Mouse (Mus musculus) hindbrain, embryonic 14.5 days (tissue): ENCODE results near the gene 1700007K13Rik. TPM values are rescaled to one million over a fixed set of nuclear protein-coding genes. Genes with fewer than 3 reads are reported as not detected.
"Not testable (repeated sequence)": the region's sequence is repeated elsewhere in the genome, so short reads cannot be mapped to it uniquely, and the experiment has no call there.

ENCODE experiments used
- ATAC-seq: fragments of 200-750 bp; cut with Nextera tagmentation; 2 replicates; pipeline ENCODE4 v1.8.0; 2017; ENCODE audit warnings: moderate number of reproducible peaks, mild to moderate bottlenecking, moderate TSS enrichment, moderate library complexity; ENCODE audit not compliant: low FRiP score
- DNase-seq: peaks from one replicate; pipeline ENCODE4 v3.0.0-alpha.2; 2015; ENCODE audit warnings: low spot score
- H3K27ac ChIP-seq: fragments of 300-500 bp; sonication (generic); 2 replicates; pipeline ENCODE4 v1.5.1; 2014; ENCODE audit warnings: mild to moderate bottlenecking, moderate library complexity
- H3K27me3 ChIP-seq: fragments of 300-500 bp; sonication (generic); 2 replicates; pipeline ENCODE4 v1.6.1; 2014; ENCODE audit warnings: mild to moderate bottlenecking, low read length, mixed read lengths; ENCODE audit not compliant: control insufficient read depth, insufficient read depth
- H3K36me3 ChIP-seq: fragments of 300-500 bp; sonication (generic); replicated peaks from 2 replicates; pipeline ENCODE4 v1.6.1; 2014; ENCODE audit not compliant: control insufficient read depth, insufficient read depth
- H3K4me1 ChIP-seq: fragments of 300-500 bp; sonication (generic); replicated peaks from 2 replicates; pipeline ENCODE4 v1.6.1; 2014; ENCODE audit warnings: antibody characterized with exemption, low read length, mixed read lengths; ENCODE audit not compliant: control insufficient read depth, insufficient read depth
- H3K4me2 ChIP-seq: fragments of 300-500 bp; sonication (generic); replicated peaks from 2 replicates; pipeline ENCODE4 v1.6.1; 2014; ENCODE audit warnings: mild to moderate bottlenecking, moderate library complexity
- H3K4me3 ChIP-seq: fragments of 300-500 bp; sonication (generic); replicated peaks from 2 replicates; pipeline ENCODE4 v1.5.1; 2014; ENCODE audit warnings: mild to moderate bottlenecking, low read length
- H3K9ac ChIP-seq: fragments of 300-500 bp; sonication (generic); 2 replicates; pipeline ENCODE4 v1.6.1; 2014
- H3K9me3 ChIP-seq: fragments of 300-500 bp; sonication (generic); 2 replicates; pipeline ENCODE4 v1.6.1; 2016; ENCODE audit warnings: low read length; ENCODE audit not compliant: control insufficient read depth
- WGBS: fragments of 180-500 bp; shearing (Covaris S2); extraction: QIAGEN DNeasy Blood & Tissue Kit; methylation state at CpG from one replicate; pipeline ENCODE4 v1.1.7; 2014; 5-methylcytosine and 5-hydroxymethylcytosine counted together
- polyA plus RNA-seq: library from polyadenylated mRNA; unstranded; fragments of >200 nt; fragmentation: Nextera tagmentation; extraction: Ambion mirVana; gene quantifications from 2 replicates; pipeline ENCODE4 v1.2.1, GENCODE M21; 2014

The 1700007K13Rik gene
- polyA plus RNA-seq, 1 experiment from 2014 or later = 6.2 TPM

GRCm38 (mm10) chr2:28477993-28478392 is 11.9 kb upstream of the 1700007K13Rik start:
- not testable (repeated sequence) for H3K27ac ChIP-seq, H3K9me3 ChIP-seq, H3K9ac ChIP-seq, ATAC-seq, H3K4me1 ChIP-seq, H3K4me2 ChIP-seq, H3K27me3 ChIP-seq, H3K4me3 ChIP-seq, H3K36me3 ChIP-seq, DNase-seq
- 99% methylated on average over 5 of the region's 5 CpGs for WGBS

GRCm38 (mm10) chr2:28472011-28472410 is 5.9 kb upstream of the 1700007K13Rik start:
- not testable (repeated sequence) for H3K27me3 ChIP-seq, H3K27ac ChIP-seq, ATAC-seq, H3K4me3 ChIP-seq, H3K9ac ChIP-seq, H3K4me2 ChIP-seq, DNase-seq, H3K9me3 ChIP-seq, H3K4me1 ChIP-seq
- 93% methylated on average over 8 of the region's 8 CpGs for WGBS
- H3K36me3 ChIP-seq = peaks cover 33% of the 10 kb centered on the region

- 90% methylated on average over 2 of the region's 2 CpGs for WGBS
- Histone ChIP-seq H3K27me3 (no peaks in the 10 kb centered on the region), H3K27ac (no peak overlapping the region), H3K9me3 (no peaks in the 10 kb centered on the region), H3K4me1 (peaks cover 13% of the 10 kb centered on the region), H3K36me3 (peaks cover 33% of the 10 kb centered on the region), H3K9ac (no peak overlapping the region), H3K4me2 (no peak overlapping the region), H3K4me3 (no peak overlapping the region)
- no peak for ATAC-seq
- DNase-seq = no peak
These were observed 4.5 kb upstream of the 1700007K13Rik start for GRCm38 (mm10) chr2:28470591-28470990.

GRCm38 (mm10) chr2:28469461-28469860 is 3.3 kb upstream of the 1700007K13Rik start:
- Histone ChIP-seq H3K27ac (no peak overlapping the region), H3K36me3 (peaks cover 33% of the 10 kb centered on the region), H3K9ac (no peak overlapping the region), H3K4me2 (no peak overlapping the region), H3K4me3 (no peak overlapping the region), H3K27me3 (no peaks in the 10 kb centered on the region), H3K4me1 (peaks cover 13% of the 10 kb centered on the region), H3K9me3 (no peaks in the 10 kb centered on the region)
- ATAC-seq (no peak), DNase-seq (no peak)
- 98% methylated on average over 14 of the region's 14 CpGs for WGBS

GRCm38 (mm10) chr2:28468486-28469225 is 2.5 kb upstream of the 1700007K13Rik start:
- H3K9ac ChIP-seq = peak overlapping the region; percentile 89
- WGBS = 57% methylated on average over 18 of the region's 18 CpGs
- 0 out of 2 replicates have a peak overlapping the region, but pooled peaks have one; percentile 23 for H3K27ac ChIP-seq
- H3K4me2 ChIP-seq = peak overlapping the region; percentile 68
- H3K36me3 ChIP-seq = peaks cover 33% of the 10 kb centered on the region
- H3K4me1 ChIP-seq = peaks cover 13% of the 10 kb centered on the region
- H3K4me3 ChIP-seq = peak overlapping the region; percentile 81
- H3K9me3 ChIP-seq = no peaks in the 10 kb centered on the region
- no peak for ATAC-seq
- no peak for DNase-seq
- no peaks in the 10 kb centered on the region for H3K27me3 ChIP-seq

- 0 out of 2 replicates have a peak within 1 kb of the TSS, but pooled peaks have one; percentile 23 for H3K27ac ChIP-seq
- peak within 1 kb of the TSS; percentile 81 for H3K4me3 ChIP-seq
- H3K27me3 ChIP-seq = no peaks in the 10 kb centered on the region
- ATAC-seq (peak; percentile 90), DNase-seq (peak; percentile 89)
- H3K4me2 ChIP-seq = peak within 1 kb of the TSS; percentile 68
- WGBS = under 1% methylated on average over 52 of the region's 52 CpGs
- peak within 1 kb of the TSS; percentile 89 for H3K9ac ChIP-seq
- peaks cover 13% of the 10 kb centered on the region for H3K4me1 ChIP-seq
- H3K9me3 ChIP-seq = no peaks in the 10 kb centered on the region
- H3K36me3 ChIP-seq = peaks cover 32% of the 10 kb centered on the region
These were observed 1.8 kb upstream of the 1700007K13Rik start, which contains the start of gene Mrps2 for GRCm38 (mm10) chr2:28467860-28468485. TSS of gene Mrps2 (plus strand) at chr2:28468066.

- ATAC-seq = no peak
- 80% methylated on average over 9 of the region's 9 CpGs for WGBS
These were observed 1.2 kb downstream of the 1700007K13Rik start for GRCm38 (mm10) chr2:28464919-28465318.

GRCm38 (mm10) chr2:28463919-28464318 is 2.2 kb downstream of the 1700007K13Rik start:
- no peak overlapping the region for H3K9ac ChIP-seq
- no peaks in the 10 kb centered on the region for H3K36me3 ChIP-seq
- H3K4me2 ChIP-seq = no peak overlapping the region
- H3K27me3 ChIP-seq = no peaks in the 10 kb centered on the region
- no peaks in the 10 kb centered on the region for H3K9me3 ChIP-seq
- no peak overlapping the region for H3K4me3 ChIP-seq
- no peak overlapping the region for H3K27ac ChIP-seq
- WGBS = 48% methylated on average over 3 of the region's 3 CpGs
- ATAC-seq = no peak
- peak; percentile 49 for DNase-seq
- H3K4me1 ChIP-seq = peaks cover 12% of the 10 kb centered on the region

More at GRCm38 (mm10) chr2:28464919-28465318, 1.2 kb downstream of the 1700007K13Rik start:
- peaks cover 7% of the 10 kb centered on the region for H3K36me3 ChIP-seq
- H3K9ac ChIP-seq = no peak overlapping the region
- H3K9me3 ChIP-seq = no peaks in the 10 kb centered on the region
- no peak overlapping the region for H3K4me2 ChIP-seq
- no peak overlapping the region for H3K27ac ChIP-seq
- peaks cover 13% of the 10 kb centered on the region for H3K4me1 ChIP-seq
- no peak overlapping the region for H3K4me3 ChIP-seq
- DNase-seq = no peak
- no peaks in the 10 kb centered on the region for H3K27me3 ChIP-seq

GRCm38 (mm10) chr2:28456616-28457015 is 9.5 kb downstream of the 1700007K13Rik start:
- Histone ChIP-seq H3K27me3 (no peaks in the 10 kb centered on the region), H3K9me3 (no peaks in the 10 kb centered on the region), H3K36me3 (peaks cover 28% of the 10 kb centered on the region), H3K27ac (no peak overlapping the region), H3K4me1 (no peaks in the 10 kb centered on the region), H3K4me3 (no peak overlapping the region), H3K4me2 (no peak overlapping the region), H3K9ac (no peak overlapping the region)
- WGBS = 64% methylated on average over 1 of the region's 1 CpGs
- DNase-seq (no peak), ATAC-seq (no peak)
